Mouse (Mus musculus) ovary, adult 18-20 months (tissue): ENCODE measurements around the gene Zbtb7b.

Experiments
- DNase-seq: peaks from one replicate; pipeline ENCODE4 v3.0.0; 2022; ENCODE audit warnings: low spot score, mixed read lengths

Zbtb7b gene

GRCm38 (mm10) chr3:89388901-89389740 lies 5.5 kb downstream of the Zbtb7b start:
- DNase-seq: no peak

DNA sequence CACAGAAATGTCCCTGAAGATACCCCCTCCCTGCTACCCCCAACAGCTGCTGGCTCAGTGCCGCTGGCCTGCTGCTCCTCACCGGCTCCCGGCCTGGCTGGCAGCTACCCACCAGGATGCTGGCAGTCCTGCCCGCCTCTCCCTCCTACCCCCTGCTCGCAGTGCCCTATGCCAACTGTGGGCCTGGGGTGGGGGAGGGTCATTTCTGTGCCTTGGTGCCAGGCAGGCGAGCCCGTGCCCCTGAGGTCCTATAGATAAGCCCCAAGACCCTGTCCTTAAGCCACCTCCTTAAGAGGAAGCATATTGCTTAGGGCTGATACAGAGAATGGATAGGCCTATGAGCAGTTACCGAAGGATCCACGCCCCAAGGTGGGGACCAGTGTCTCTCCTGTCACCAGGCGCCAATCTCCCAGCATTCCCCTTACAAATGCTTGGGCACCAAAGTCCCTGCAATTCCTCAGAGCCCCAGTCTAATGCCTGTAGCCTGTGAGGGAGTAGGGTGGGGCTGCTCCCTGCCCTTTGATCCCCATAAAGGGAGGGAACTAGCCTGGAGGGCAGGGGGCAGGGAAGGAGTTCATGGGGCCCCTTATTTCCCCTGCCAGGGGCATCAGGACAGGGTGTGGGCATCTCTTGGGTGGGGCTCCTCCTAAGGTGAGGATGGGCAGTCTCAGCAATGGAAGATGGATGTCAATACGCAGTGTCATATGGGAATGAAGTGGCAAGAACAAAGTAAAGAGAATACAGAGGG lies 6.3 kb downstream of the Zbtb7b start:
- DNase-seq: no peak

- no peak for DNase-seq
These were observed 6.9 kb downstream of the Zbtb7b start for GRCm38 (mm10) chr3:89387632-89388031.

GRCm38 (mm10) chr3:89386438-89387420 lies 7.8 kb downstream of the Zbtb7b start:
- DNase-seq: no peak

DNA sequence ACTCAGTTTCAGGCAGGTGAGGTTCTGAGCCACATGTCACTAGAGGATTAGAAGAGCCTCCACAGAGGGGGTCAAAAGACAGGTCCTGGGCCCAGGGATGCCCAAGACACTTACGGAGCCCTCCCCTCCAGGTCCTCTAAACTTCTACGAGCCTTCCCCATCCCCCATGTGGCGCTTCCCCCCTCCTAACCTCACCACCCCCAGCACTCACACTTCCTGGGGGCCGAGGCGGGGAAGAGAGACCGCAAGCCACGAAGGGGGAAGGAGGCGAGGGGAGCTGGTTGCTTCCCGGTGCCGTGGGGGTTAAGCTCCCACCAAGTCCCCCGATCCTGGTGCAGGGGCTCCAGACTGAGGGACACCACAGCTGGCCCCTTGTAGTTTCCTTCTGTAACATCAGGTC lies 9.1 kb downstream of the Zbtb7b start:
- DNase-seq: no peak

- no peak for DNase-seq
These were observed 10.1 kb downstream of the Zbtb7b start for GRCm38 (mm10) chr3:89384331-89385076.

- no peak for DNase-seq
These were observed 10.8 kb downstream of the Zbtb7b start for GRCm38 (mm10) chr3:89383651-89384255.

- DNase-seq: no peak
These were observed 11.6 kb downstream of the Zbtb7b start for GRCm38 (mm10) chr3:89382950-89383349.

DNA sequence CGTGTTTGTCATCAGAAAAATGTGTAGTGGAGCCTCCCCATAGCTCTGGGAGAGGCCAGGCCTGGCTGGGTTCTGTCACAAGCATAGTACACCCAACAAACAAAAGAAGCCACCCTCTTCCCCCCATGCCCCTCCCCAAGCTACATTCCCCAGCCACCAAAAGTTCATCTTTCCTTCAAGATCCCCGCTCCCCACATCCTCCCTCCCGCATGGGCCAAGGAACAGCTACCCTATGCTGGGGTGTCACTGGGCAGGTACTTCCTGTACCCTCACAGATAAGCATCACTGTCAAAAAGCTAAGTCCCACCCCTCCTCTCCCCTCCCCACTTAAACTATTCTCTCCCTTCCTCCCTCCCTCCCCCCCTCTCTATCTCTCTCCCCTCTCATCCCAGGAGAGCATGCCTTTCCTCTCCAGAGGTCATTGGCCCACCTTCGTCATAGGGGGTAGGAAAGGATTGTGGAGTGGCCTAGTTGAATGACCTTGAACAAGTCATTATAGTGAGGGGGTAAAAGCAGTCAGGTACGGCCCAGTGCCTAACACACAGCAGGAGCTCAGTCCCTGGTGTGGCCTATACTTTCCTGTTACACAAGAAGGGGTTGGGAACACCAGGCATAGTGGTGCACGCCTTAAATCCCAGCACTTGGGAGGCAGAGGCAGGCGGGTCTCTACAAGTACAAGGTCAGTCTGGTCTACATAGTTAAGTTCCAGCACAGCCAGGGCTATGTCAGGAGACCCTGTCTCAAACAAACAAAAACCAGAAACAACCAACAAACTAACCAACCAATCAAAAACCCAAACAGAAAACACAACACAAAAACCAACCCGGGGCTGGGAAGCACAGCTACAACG lies 12.3 kb downstream of the Zbtb7b start:
- no peak for DNase-seq

DNA sequence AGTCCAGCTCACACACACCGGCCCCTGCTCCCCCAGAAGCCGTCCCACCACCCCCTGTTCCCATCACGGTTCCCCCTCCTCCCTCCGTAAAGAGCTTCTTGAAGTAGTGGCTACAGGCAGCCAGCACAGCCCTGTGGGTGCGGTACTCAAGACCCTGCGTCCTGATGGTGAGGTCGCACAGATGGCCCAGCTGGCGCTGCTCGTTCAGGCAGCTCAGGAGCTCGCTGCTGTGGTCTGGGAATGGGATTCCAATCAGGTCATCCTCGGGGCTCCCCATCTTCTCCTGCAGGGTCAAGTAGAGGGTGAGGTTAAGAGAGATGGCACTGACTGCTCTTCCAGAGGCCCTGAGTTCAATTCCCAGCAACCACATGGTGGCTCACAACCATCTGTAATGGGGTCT lies 13.3 kb downstream of the Zbtb7b start:
- DNase-seq: no peak

GRCm38 (mm10) chr3:89380711-89381110 lies 13.9 kb downstream of the Zbtb7b start:
- no peak for DNase-seq

- DNase-seq: no peak
These were observed 14.3 kb downstream of the Zbtb7b start for GRCm38 (mm10) chr3:89380291-89380690.

DNA sequence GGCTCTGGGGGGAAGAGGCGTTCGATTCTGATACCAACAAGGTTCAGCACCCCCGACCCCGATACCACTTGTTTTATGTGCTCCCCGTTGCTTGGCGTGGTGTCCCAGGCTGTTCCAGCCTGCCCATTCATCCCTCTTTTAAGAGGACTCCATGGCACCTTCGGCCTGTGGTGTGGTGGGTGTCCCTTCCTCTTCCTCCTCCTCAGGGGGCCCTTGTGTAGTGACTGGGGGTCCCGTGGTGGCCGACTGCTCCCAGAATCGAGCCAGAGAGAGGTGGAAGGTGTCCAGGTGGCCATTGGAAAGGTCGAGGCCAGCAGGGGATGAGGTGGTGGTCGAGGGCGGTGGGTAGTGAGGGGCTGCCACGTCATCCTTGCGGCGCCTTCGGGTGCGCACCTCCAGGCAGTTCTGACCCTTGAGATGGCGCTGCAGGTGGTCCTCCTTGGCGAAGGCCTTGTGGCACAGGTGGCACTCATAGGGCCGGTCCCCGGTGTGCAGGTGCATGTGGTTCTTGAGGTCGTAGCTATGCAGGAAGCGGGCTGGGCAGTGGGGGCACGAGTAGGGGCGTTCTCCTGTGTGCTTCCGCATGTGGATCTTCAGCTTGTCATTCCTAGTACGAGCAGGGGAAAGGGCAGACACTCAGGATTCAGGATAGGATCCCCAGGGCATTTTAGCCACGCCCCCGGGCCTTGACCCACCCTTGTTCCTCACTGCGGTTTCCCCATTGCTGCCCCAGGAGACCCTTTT lies 15.0 kb downstream of the Zbtb7b start:
- DNase-seq: no peak

DNA sequence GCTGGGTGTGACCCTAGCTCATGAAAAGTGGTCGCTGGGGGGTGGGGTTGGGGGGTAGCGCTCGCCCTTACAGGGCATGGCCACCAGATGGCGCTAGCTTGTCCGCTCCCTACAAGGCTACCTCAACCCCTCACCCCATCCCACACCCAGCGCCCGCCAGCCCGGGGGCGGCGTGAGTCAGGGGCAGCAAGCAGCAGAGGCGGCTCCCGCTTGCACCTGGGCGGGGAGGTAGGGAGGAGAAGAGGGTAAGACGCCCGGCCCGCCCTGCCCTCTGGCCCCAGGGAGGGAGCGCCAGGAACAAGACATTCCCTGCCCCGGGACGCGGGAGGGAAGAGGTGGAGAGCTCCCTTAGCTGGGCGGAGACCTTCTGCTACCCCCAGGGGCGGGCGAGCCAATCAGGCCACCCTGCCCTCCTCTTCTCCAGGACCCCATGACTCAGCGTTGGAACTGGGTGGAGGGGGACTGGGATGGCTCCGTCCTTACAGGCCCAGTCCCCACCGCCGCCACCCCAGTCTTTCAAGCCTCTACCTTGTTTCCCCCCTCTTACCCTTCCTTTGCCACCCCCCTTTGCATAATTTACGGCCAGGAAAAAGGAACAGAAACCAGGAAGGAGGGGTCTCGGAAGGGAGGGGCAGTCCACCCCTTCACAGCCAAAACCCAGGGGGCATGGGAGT lies 16.0 kb downstream of the Zbtb7b start:
- peak; percentile 72 for DNase-seq

DNA sequence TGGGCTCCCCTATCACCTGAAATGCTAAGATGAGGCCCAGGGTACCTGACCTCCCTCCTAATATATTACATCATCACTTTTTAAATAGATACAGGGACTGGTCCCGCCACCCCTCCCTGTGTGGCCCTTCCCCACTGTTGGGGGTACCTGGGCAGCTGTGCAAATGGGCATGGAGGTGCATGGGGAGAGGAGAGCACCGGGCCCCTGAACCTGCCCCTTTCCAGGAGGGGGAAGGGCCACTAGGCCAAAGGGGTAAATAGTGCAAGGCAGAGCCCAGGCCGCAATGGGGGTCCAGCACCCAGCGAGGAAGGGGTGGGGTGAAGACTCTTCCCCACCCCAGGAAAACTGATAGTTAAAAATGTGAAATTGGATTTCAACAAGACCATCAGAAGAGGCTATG lies 16.7 kb downstream of the Zbtb7b start:
- DNase-seq: no peak

DNA sequence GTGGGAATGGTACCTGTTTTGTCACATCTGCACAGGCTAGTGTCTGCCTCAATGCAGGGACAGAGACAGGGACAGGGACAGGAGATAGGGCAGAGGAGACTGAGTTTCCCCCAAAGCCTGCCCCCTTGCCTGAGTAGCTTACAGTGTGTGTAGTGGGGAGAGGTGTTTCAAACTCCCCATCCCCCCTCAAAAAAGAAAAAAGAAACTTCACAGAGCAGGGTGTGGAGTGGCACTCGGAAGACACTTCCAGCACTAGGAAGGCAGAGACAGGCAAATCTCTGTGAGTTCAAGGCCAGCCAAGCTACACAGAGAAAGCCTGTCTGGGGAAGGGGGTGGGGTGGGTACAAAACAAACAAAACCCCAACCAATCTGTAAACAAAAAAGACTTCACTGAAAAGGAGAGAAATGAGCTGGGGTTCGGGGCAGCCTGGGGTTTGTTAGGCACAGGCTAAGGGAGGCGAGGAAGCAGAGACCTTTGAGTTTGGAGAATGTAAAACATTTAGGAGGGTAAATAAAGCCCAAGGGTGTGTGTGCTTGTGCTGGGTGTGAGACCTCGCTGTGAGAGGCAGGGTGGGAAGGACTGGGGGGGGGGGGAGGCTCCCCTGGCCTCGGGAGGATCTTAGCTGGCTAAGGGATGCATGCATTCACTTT lies 20.9 kb downstream of the Zbtb7b start:
- no peak for DNase-seq

GRCm38 (mm10) chr3:89367338-89367737 lies 27.2 kb downstream of the Zbtb7b start:
- DNase-seq: no peak
